Mouse (Mus musculus): ENCODE data around the gene Utrn.
A peak's percentile ranks its signal among the peaks of the same experiment; 100 is the strongest.

Utrn gene

GRCm38 (mm10) chr10:12869029-12869671, at the start of gene Utrn:
Gene Utrn (minus strand): TSS chr10:12869365.
- peak; percentile 56 for DNase-seq (ENCODE audit: low read depth)

- no peak for DNase-seq (ENCODE audit: low read depth)
Measured at GRCm38 (mm10) chr10:12917626-12918025, 48.5 kb upstream of the Utrn start.

GRCm38 (mm10) chr10:12916376-12916775, 47.2 kb upstream of the Utrn start:
- no peak for DNase-seq (ENCODE audit: low read depth)

GRCm38 (mm10) chr10:12915826-12916225, 46.7 kb upstream of the Utrn start:
- DNase-seq (ENCODE audit: low read depth): no peak

- no peak for DNase-seq (ENCODE audit: low read depth)
Measured at GRCm38 (mm10) chr10:12914203-12914602, 45.0 kb upstream of the Utrn start.

- peak; percentile 28 for DNase-seq (ENCODE audit: low read depth)
Measured at GRCm38 (mm10) chr10:12911981-12912530, 42.9 kb upstream of the Utrn start.

GRCm38 (mm10) chr10:12911451-12911850, 42.3 kb upstream of the Utrn start:
- DNase-seq (ENCODE audit: low read depth): no peak

GRCm38 (mm10) chr10:12909891-12910290, 40.7 kb upstream of the Utrn start:
- no peak for DNase-seq (ENCODE audit: low read depth)

GRCm38 (mm10) chr10:12909179-12909578, 40.0 kb upstream of the Utrn start:
- DNase-seq (ENCODE audit: low read depth): no peak

GRCm38 (mm10) chr10:12904140-12904528, 35.0 kb upstream of the Utrn start:
- no peak for DNase-seq (ENCODE audit: low read depth)

GRCm38 (mm10) chr10:12903440-12904139, 34.4 kb upstream of the Utrn start:
- no peak for DNase-seq (ENCODE audit: low read depth)

GRCm38 (mm10) chr10:12899901-12900300, 30.7 kb upstream of the Utrn start:
- DNase-seq (ENCODE audit: low read depth): no peak

- DNase-seq (ENCODE audit: low read depth): no peak
Measured at GRCm38 (mm10) chr10:12893339-12893738, 24.2 kb upstream of the Utrn start.

- DNase-seq (ENCODE audit: low read depth): peak; percentile 72
Measured at GRCm38 (mm10) chr10:12888373-12888772, 19.2 kb upstream of the Utrn start.

GRCm38 (mm10) chr10:12887792-12888191, 18.6 kb upstream of the Utrn start:
- DNase-seq (ENCODE audit: low read depth): no peak

GRCm38 (mm10) chr10:12884308-12884948, 15.3 kb upstream of the Utrn start:
- no peak for DNase-seq (ENCODE audit: low read depth)

GRCm38 (mm10) chr10:12881911-12882310, 12.7 kb upstream of the Utrn start:
- no peak for DNase-seq (ENCODE audit: low read depth)

- no peak for DNase-seq (ENCODE audit: low read depth)
Measured at GRCm38 (mm10) chr10:12879313-12879695, 10.1 kb upstream of the Utrn start.

GRCm38 (mm10) chr10:12878661-12879312, 9.6 kb upstream of the Utrn start:
- no peak for DNase-seq (ENCODE audit: low read depth)

- DNase-seq (ENCODE audit: low read depth): no peak
Measured at GRCm38 (mm10) chr10:12876426-12876825, 7.3 kb upstream of the Utrn start.

GRCm38 (mm10) chr10:12875410-12875809, 6.2 kb upstream of the Utrn start:
- DNase-seq (ENCODE audit: low read depth): no peak

GRCm38 (mm10) chr10:12874577-12875277, 5.6 kb upstream of the Utrn start:
- peak; percentile 84 for DNase-seq (ENCODE audit: low read depth)

Data from naive thymus-derived CD4-positive, alpha-beta T cell, adult 2 months (primary cell).